Mouse (Mus musculus): ENCODE data around the gene Ceacam19.

Gene Ceacam19

DNA sequence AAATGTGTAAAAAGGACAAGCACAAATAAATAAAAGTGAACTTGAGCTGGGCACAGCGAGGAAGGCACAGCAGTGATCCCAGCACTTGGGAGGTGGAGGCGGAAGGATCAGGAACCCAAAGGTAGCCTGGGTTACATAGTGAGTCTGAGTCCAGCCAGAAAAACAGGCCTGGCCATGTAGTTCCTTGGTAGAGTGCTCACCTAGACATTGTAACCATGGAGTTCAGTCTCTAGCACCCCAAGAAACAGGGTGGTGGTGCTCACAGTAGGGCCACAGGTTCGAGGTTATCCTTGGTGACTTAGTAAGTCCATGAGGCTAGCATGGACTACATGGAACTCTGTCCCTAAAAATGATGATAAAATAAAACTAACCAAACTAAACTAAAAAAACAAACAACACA, 46.8 kb downstream of the Ceacam19 start:
- DNase-seq (ENCODE audit: low spot score): no peak

DNA sequence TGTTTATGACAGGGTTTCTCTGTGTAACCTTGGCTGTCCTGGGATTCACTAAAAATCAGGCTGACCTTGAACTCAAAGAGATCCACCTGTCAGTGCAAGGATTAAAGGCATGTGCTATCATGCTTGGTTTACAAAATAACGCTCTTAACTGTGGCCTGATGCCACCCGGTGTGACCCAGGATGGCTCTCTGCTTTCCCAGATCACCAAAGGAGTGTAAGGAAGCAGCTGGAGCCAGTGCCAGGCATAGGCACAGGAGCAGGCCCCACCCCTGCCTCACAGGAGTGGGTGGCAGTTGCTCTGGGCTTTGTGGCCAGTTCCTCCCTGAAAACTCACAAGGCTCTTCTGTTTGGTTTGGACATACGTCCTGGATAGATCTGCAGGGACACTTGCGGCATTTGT, 47.4 kb downstream of the Ceacam19 start:
- no peak for DNase-seq (ENCODE audit: low spot score)

- DNase-seq (ENCODE audit: low spot score): no peak
Observed at GRCm38 (mm10) chr7:19836843-19837242, 50.9 kb downstream of the Ceacam19 start.

- no peak for DNase-seq (ENCODE audit: low spot score)
Observed at GRCm38 (mm10) chr7:19834055-19834454, 53.7 kb downstream of the Ceacam19 start.

DNA sequence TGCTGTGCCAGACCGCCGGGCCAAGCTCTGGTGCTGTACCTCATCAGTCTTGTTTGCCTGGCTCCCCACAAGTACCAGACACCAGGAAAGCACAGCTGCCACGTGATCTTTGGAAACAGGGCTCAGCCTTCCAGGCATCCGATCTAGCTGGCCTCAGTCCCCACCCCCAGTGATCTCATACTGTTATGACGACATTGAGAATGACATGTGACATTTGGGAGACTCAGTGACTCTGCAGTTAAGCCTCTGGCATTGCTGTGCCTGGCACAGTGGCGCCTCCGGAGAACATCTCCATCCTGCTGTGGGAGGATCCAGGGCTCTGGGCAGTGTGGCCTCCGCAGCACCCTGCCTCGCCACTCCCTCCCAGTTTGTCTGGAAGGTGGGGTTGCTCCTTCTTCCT, 55.9 kb downstream of the Ceacam19 start:
- DNase-seq (ENCODE audit: low spot score): no peak

- DNase-seq (ENCODE audit: low spot score): peak; percentile 84
Observed at GRCm38 (mm10) chr7:19830682-19831156, 57.0 kb downstream of the Ceacam19 start.

- DNase-seq (ENCODE audit: low spot score): no peak
Observed at GRCm38 (mm10) chr7:19829694-19830093, 58.1 kb downstream of the Ceacam19 start.

DNA sequence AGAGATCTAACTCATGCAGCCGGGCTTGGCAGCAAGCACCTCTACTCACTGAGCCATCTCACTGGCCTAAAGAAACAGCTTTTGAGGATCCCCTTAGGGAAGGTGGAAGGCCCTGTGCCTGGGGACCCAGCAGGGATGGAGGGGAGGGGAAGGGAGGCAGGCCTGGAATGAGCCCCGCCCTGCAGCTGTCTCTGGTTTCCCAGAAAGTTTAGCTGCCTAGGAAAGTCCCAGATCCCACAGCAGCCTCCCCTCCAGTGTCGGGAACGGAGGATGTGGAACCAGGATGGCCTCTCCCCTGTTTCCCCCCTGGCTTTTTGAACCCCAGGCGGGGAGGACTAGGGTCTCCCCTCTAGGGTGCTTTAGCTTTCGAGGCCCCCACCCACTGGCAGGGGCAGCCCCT, 61.0 kb downstream of the Ceacam19 start:
- no peak for DNase-seq (ENCODE audit: low spot score)

Measured in ovary, postnatal 14 days (tissue).